Mouse (Mus musculus) embryonic facial prominence, embryonic 10.5 days (tissue): ENCODE data around the gene Coro2b. TPM values are rescaled to one million over a fixed set of nuclear protein-coding genes. Genes with fewer than 3 reads are reported as not detected.

Source experiments
- DNase-seq: peaks from one replicate; pipeline ENCODE4 v3.0.0-alpha.2; 2017; ENCODE audit warnings: low spot score
- H3K27ac ChIP-seq: fragments of 300-500 bp; sonication (generic); replicated peaks from 2 replicates; pipeline ENCODE4 v1.5.1; 2016; ENCODE audit warnings: mild to moderate bottlenecking
- H3K27me3 ChIP-seq: fragments of 300-500 bp; sonication (generic); replicated peaks from 2 replicates; pipeline ENCODE4 v1.6.1; 2016; ENCODE audit warnings: low read depth, mild to moderate bottlenecking; ENCODE audit not compliant: poor library complexity, severe bottlenecking
- H3K36me3 ChIP-seq: fragments of 300-500 bp; sonication (generic); replicated peaks from 2 replicates; pipeline ENCODE4 v1.6.1; 2016; ENCODE audit warnings: mild to moderate bottlenecking, moderate library complexity
- H3K4me1 ChIP-seq: fragments of 300-500 bp; sonication (generic); 2 replicates; pipeline ENCODE4 v1.6.1; 2016
- H3K4me3 ChIP-seq: fragments of 300-500 bp; sonication (generic); 2 replicates; pipeline ENCODE4 v1.5.1; 2016; ENCODE audit warnings: mild to moderate bottlenecking, moderate library complexity
- H3K9me3 ChIP-seq: fragments of 300-500 bp; sonication (generic); 2 replicates; pipeline ENCODE4 v1.6.1; 2016; ENCODE audit warnings: mild to moderate bottlenecking
- WGBS: fragments of 180-500 bp; shearing (Covaris S2); methylation state at CpG from one replicate; pipeline ENCODE4 v1.1.7; 2016; 5-methylcytosine and 5-hydroxymethylcytosine counted together
- polyA plus RNA-seq: library from polyadenylated mRNA; unstranded; fragments of >200 nt; fragmentation: Nextera tagmentation; extraction: Ambion mirVana; gene quantifications from 2 replicates; pipeline ENCODE4 v1.2.1, GENCODE M21; 2016

Gene Coro2b
- polyA plus RNA-seq, 1 experiment from 2014 or later, result 7.6 TPM

- WGBS, result 35% methylated on average over 7 of the region's 7 CpGs
Measured at GRCm38 (mm10) chr9:62553366-62553940, 16.6 kb upstream of the Coro2b start.

GRCm38 (mm10) chr9:62551531-62551930 lies 14.7 kb upstream of the Coro2b start:
- Histone ChIP-seq H3K36me3 (no peaks in the 10 kb centered on the region), H3K4me1 (peaks cover 15% of the 10 kb centered on the region), H3K27ac (no peak overlapping the region), H3K4me3 (no peak overlapping the region), H3K27me3 (no peaks in the 10 kb centered on the region), H3K9me3 (no peaks in the 10 kb centered on the region)
- DNase-seq, result no peak
- 70% methylated on average over 3 of the region's 3 CpGs for WGBS

More at GRCm38 (mm10) chr9:62553366-62553940, 16.6 kb upstream of the Coro2b start:
- DNase-seq, result peak; percentile 74
- no peaks in the 10 kb centered on the region for H3K36me3 ChIP-seq
- H3K4me1 ChIP-seq, result peaks cover 15% of the 10 kb centered on the region
- no peaks in the 10 kb centered on the region for H3K27me3 ChIP-seq
- no peak overlapping the region for H3K4me3 ChIP-seq
- H3K9me3 ChIP-seq, result no peaks in the 10 kb centered on the region
- H3K27ac ChIP-seq, result no peak overlapping the region

GRCm38 (mm10) chr9:62550661-62551093 lies 13.8 kb upstream of the Coro2b start:
- H3K9me3 ChIP-seq, result no peaks in the 10 kb centered on the region
- H3K27ac ChIP-seq, result no peak overlapping the region
- peak; percentile 76 for DNase-seq
- H3K36me3 ChIP-seq, result no peaks in the 10 kb centered on the region
- peaks cover 15% of the 10 kb centered on the region for H3K4me1 ChIP-seq
- 41% methylated on average over 11 of the region's 11 CpGs for WGBS
- no peaks in the 10 kb centered on the region for H3K27me3 ChIP-seq
- no peak overlapping the region for H3K4me3 ChIP-seq

GRCm38 (mm10) chr9:62549809-62550208 lies 13.0 kb upstream of the Coro2b start:
- peak; percentile 90 for DNase-seq
- H3K27ac ChIP-seq, result no peak overlapping the region
- no peaks in the 10 kb centered on the region for H3K27me3 ChIP-seq
- no peak overlapping the region for H3K4me3 ChIP-seq
- WGBS, result 6% methylated on average over 8 of the region's 8 CpGs
- peaks cover 10% of the 10 kb centered on the region for H3K4me1 ChIP-seq
- H3K36me3 ChIP-seq, result no peaks in the 10 kb centered on the region
- H3K9me3 ChIP-seq, result no peaks in the 10 kb centered on the region

GRCm38 (mm10) chr9:62547476-62547875 lies 10.6 kb upstream of the Coro2b start:
- Histone ChIP-seq H3K4me1 (peaks cover 8% of the 10 kb centered on the region; the same call in 1 of the 2 replicates), H3K27me3 (peaks cover 20% of the 10 kb centered on the region), H3K4me3 (no peak overlapping the region), H3K27ac (no peak overlapping the region), H3K36me3 (no peaks in the 10 kb centered on the region), H3K9me3 (no peaks in the 10 kb centered on the region)
- DNase-seq, result no peak
- WGBS, result 70% methylated on average over 3 of the region's 3 CpGs

- Histone ChIP-seq H3K4me3 (no peak overlapping the region), H3K9me3 (no peaks in the 10 kb centered on the region), H3K4me1 (peaks cover 26% of the 10 kb centered on the region), H3K27ac (no peak overlapping the region), H3K36me3 (no peaks in the 10 kb centered on the region), H3K27me3 (peaks cover 44% of the 10 kb centered on the region)
- WGBS, result 69% methylated on average over 10 of the region's 10 CpGs
- no peak for DNase-seq
Measured at GRCm38 (mm10) chr9:62544856-62545255, 8.0 kb upstream of the Coro2b start.

GRCm38 (mm10) chr9:62543878-62544277 lies 7.0 kb upstream of the Coro2b start:
- Histone ChIP-seq H3K4me1 (peaks cover 26% of the 10 kb centered on the region), H3K9me3 (no peaks in the 10 kb centered on the region), H3K27me3 (peaks cover 53% of the 10 kb centered on the region), H3K4me3 (no peak overlapping the region), H3K27ac (no peak overlapping the region), H3K36me3 (no peaks in the 10 kb centered on the region)
- DNase-seq, result no peak
- WGBS, result 92% methylated on average over 4 of the region's 4 CpGs

GRCm38 (mm10) chr9:62541606-62542005 lies 4.8 kb upstream of the Coro2b start:
- 53% methylated on average over 10 of the region's 10 CpGs for WGBS
- no peak for DNase-seq
- H3K4me3 ChIP-seq, result no peak overlapping the region
- H3K4me1 ChIP-seq, result peaks cover 36% of the 10 kb centered on the region
- H3K9me3 ChIP-seq, result no peaks in the 10 kb centered on the region
- no peaks in the 10 kb centered on the region for H3K36me3 ChIP-seq
- peak overlapping the region; percentile 74 for H3K27ac ChIP-seq
- peaks cover 75% of the 10 kb centered on the region for H3K27me3 ChIP-seq

- Histone ChIP-seq H3K27ac (peak overlapping the region; percentile 74), H3K27me3 (peaks cover 77% of the 10 kb centered on the region), H3K4me3 (no peak overlapping the region), H3K9me3 (no peaks in the 10 kb centered on the region), H3K36me3 (no peaks in the 10 kb centered on the region), H3K4me1 (peaks cover 39% of the 10 kb centered on the region)
- no peak for DNase-seq
- 51% methylated on average over 8 of the region's 8 CpGs for WGBS
Measured at GRCm38 (mm10) chr9:62541182-62541581, 4.3 kb upstream of the Coro2b start.

- Histone ChIP-seq H3K27me3 (peaks cover 81% of the 10 kb centered on the region), H3K4me1 (peaks cover 44% of the 10 kb centered on the region), H3K36me3 (no peaks in the 10 kb centered on the region), H3K4me3 (no peak overlapping the region), H3K27ac (peak overlapping the region; percentile 74), H3K9me3 (no peaks in the 10 kb centered on the region)
- WGBS, result 51% methylated on average over 10 of the region's 10 CpGs
- no peak for DNase-seq
Measured at GRCm38 (mm10) chr9:62540736-62541135, 3.9 kb upstream of the Coro2b start.

- Histone ChIP-seq H3K27me3 (peaks cover 87% of the 10 kb centered on the region), H3K9me3 (no peaks in the 10 kb centered on the region), H3K4me1 (peaks cover 46% of the 10 kb centered on the region), H3K27ac (peak overlapping the region; percentile 74), H3K36me3 (no peaks in the 10 kb centered on the region), H3K4me3 (no peak overlapping the region)
- 84% methylated on average over 9 of the region's 9 CpGs for WGBS
- no peak for DNase-seq
Measured at GRCm38 (mm10) chr9:62540166-62540565, 3.3 kb upstream of the Coro2b start.

GRCm38 (mm10) chr9:62539251-62539711 lies 2.4 kb upstream of the Coro2b start:
- Histone ChIP-seq H3K4me1 (peaks cover 46% of the 10 kb centered on the region), H3K9me3 (no peaks in the 10 kb centered on the region), H3K27me3 (peaks cover 93% of the 10 kb centered on the region), H3K4me3 (no peak overlapping the region), H3K27ac (no peak overlapping the region), H3K36me3 (no peaks in the 10 kb centered on the region)
- no peak for DNase-seq
- WGBS, result 84% methylated on average over 9 of the region's 9 CpGs

GRCm38 (mm10) chr9:62537941-62538340 lies 1.1 kb upstream of the Coro2b start:
- peaks cover 48% of the 10 kb centered on the region for H3K4me1 ChIP-seq

More at GRCm38 (mm10) chr9:62537941-62538340, 1.1 kb upstream of the Coro2b start:
- Histone ChIP-seq H3K27ac (no peak overlapping the region), H3K27me3 (peaks cover 93% of the 10 kb centered on the region), H3K4me3 (no peak overlapping the region), H3K9me3 (no peaks in the 10 kb centered on the region), H3K36me3 (no peaks in the 10 kb centered on the region)
- WGBS, result 85% methylated on average over 6 of the region's 6 CpGs
- no peak for DNase-seq
